Mouse (Mus musculus) small intestine, adult 2 months (tissue): ENCODE measurements around the gene Sppl3.

Experiments used
- CTCF ChIP-seq: fragments of 200-500 bp; IDR thresholded peaks from 2 replicates; pipeline ENCODE4 v1.5.1; 2012; ENCODE audit warnings: low read depth, mild to moderate bottlenecking, control low read depth, inconsistent platforms, low read length, moderate library complexity, mixed read lengths; ENCODE audit not compliant: insufficient replicate concordance, insufficient read length; ENCODE audit errors: extremely low read depth
- POLR2A ChIP-seq: fragments of 200-500 bp; IDR thresholded peaks from 2 replicates; pipeline ENCODE4 v1.6.1; 2012; ENCODE audit warnings: low read depth, mild to moderate bottlenecking, control low read depth, inconsistent platforms, low read length, moderate library complexity

- TF ChIP-seq CTCF (no peak), POLR2A (no peak)
These were observed 74.7 kb downstream of the Sppl3 start for GRCm38 (mm10) chr5:115085675-115086074.
